In the genomic region with DNA sequence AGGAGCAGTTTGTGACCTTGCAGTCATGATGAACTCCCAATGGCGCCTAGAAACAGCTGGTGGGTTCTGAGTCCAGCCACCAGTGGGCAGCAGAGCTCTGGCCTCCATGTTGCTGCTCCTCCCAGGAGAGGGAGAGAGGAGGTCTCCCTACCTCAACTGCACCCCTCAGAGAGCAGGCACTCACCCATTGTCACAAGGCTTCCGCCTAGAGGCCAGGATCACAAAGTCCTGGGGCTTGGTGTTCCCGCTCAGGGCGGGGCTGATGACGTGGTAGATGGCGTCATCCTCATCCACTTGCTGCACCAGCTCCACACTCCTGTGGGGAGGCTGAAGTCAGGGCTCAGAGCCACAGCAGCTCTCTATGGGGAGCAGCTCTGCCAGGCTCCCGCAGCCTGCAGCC, we compare ENCODE assay signal across 8 mouse cellular contexts. TPM values are rescaled to one million over a fixed set of nuclear protein-coding genes. Genes with fewer than 3 reads are reported as not detected.
DNase-seq lines count a peak whose midpoint lies in the region; ATAC-seq and TF ChIP-seq lines count a peak whose summit lies in the region.

No protein-coding gene starts in this region.

- TF ChIP-seq POLR2A in olfactory bulb, adult 2 months (IDR thresholded peaks at IDR 0.05; ENCODE audit: insufficient read depth, low read depth, low read length), result no peak

- peak; percentile 84 for ATAC-seq in forebrain, embryonic 15.5 days (replicated peaks)
- peak; percentile 84 for ATAC-seq in liver, postnatal 0 days

- H3K4me2 ChIP-seq in forebrain, embryonic 15.5 days (replicated peaks), result peak overlapping the region; percentile 43
- H3K4me2 ChIP-seq in liver, postnatal 0 days (ENCODE audit: low read depth, low read length), result no peak overlapping the region

- H3K9me3 ChIP-seq in ES-E14 (ENCODE audit: control insufficient read depth, insufficient read depth, low read depth, low read length), result no peaks in the 10 kb centered on the region
- no peaks in the 10 kb centered on the region for H3K9me3 ChIP-seq in forebrain, embryonic 15.5 days
- no peaks in the 10 kb centered on the region for H3K9me3 ChIP-seq in liver, postnatal 0 days (ENCODE audit: low read length)

- peak; percentile 67 for TF ChIP-seq EP300 in liver, postnatal 0 days (IDR thresholded peaks at IDR 0.05; ENCODE audit: low read depth)

- H3K27ac ChIP-seq in ES-E14 (ENCODE audit: insufficient read depth, low read depth, low read length, poor library complexity, severe bottlenecking), result no peak overlapping the region
- 0 out of 2 replicates have a peak overlapping the region, but pooled peaks have one; percentile 8 for H3K27ac ChIP-seq in forebrain, embryonic 15.5 days (replicated peaks)
- H3K27ac ChIP-seq in liver, postnatal 0 days (ENCODE audit: low read depth), result no peak overlapping the region
- no peak overlapping the region for H3K27ac ChIP-seq in olfactory bulb, adult 2 months (ENCODE audit: insufficient read depth, low read depth, low read length)

- H3K4me1 ChIP-seq in ES-E14 (ENCODE audit: control insufficient read depth in 2 of 2, insufficient read depth in 2 of 2, low read length in 2 of 2, poor library complexity in 1 of 2), result peaks cover 0 to 2% of the 10 kb centered on the region in 2 experiments; a peak in 1 of 4 replicates
- peaks cover 13% of the 10 kb centered on the region for H3K4me1 ChIP-seq in forebrain, embryonic 15.5 days
- H3K4me1 ChIP-seq in liver, postnatal 0 days (ENCODE audit: insufficient read depth), result 0 out of 2 replicates have a peak, but pooled peaks cover 4% of the 10 kb centered on the region
- peaks cover 18% of the 10 kb centered on the region for H3K4me1 ChIP-seq in olfactory bulb, adult 2 months (ENCODE audit: control insufficient read depth, insufficient read depth, low read length)

- in situ Hi-C loops in ES-E14 (cut with MboI; ENCODE audit: low sequenced_read_pairs in 2 of 2, unreplicated experiment in 2 of 2), result no loop called here

- no peak overlapping the region for H3K9ac ChIP-seq in ES-E14 (ENCODE audit: insufficient read depth, low read depth, low read length, poor library complexity, severe bottlenecking)
- peak overlapping the region; percentile 40 for H3K9ac ChIP-seq in forebrain, embryonic 15.5 days (replicated peaks)
- no peak overlapping the region for H3K9ac ChIP-seq in liver, postnatal 0 days (replicated peaks)

- H3K4me3 ChIP-seq in ES-E14 (ENCODE audit: insufficient read depth in 1 of 2, low read depth in 1 of 2, low read length in 2 of 2, poor library complexity in 1 of 2, severe bottlenecking in 1 of 2), result no peak overlapping the region
- H3K4me3 ChIP-seq in forebrain, embryonic 15.5 days, result peak overlapping the region; percentile 27
- H3K4me3 ChIP-seq in liver, postnatal 0 days (ENCODE audit: low read depth, low read length), result no peak overlapping the region
- no peak overlapping the region for H3K4me3 ChIP-seq in olfactory bulb, adult 2 months (ENCODE audit: insufficient read depth, low read depth, low read length)

- H3K36me3 ChIP-seq in ES-E14 (ENCODE audit: control insufficient read depth, insufficient read depth, low read length, poor library complexity, severe bottlenecking), result no peaks in the 10 kb centered on the region
- H3K36me3 ChIP-seq in forebrain, embryonic 15.5 days, result no peaks in the 10 kb centered on the region
- no peaks in the 10 kb centered on the region for H3K36me3 ChIP-seq in liver, postnatal 0 days (replicated peaks; ENCODE audit: insufficient read depth, low read length)

- no peaks in the 10 kb centered on the region for H3K27me3 ChIP-seq in forebrain, embryonic 15.5 days
- no peaks in the 10 kb centered on the region for H3K27me3 ChIP-seq in liver, postnatal 0 days (ENCODE audit: insufficient read depth, low read length)

- intact Hi-C loops in heart, postnatal 14 days (cut with DNase I), result loop anchor here (2.0 kb wide), 1 partner anchor 415 kb away; no protein-coding TSS in a partner anchor

- DNase-seq in ES-E14 (ENCODE audit: low read depth, low spot score), result peak; percentile 56
- peak; percentile 54 for DNase-seq in cerebellum, adult 11 months
- DNase-seq in heart, postnatal 14 days, result peak; percentile 58 to 73
- DNase-seq in layer of hippocampus, adult 18-20 months (ENCODE audit: low spot score in 2 of 2), result peak; percentile 68 to 83
- DNase-seq in liver, postnatal 0 days, result peak; percentile 60
- peak; percentile 30 for DNase-seq in urinary bladder, adult 2 months (ENCODE audit: low spot score)

- peak; percentile 85 for TF ChIP-seq CTCF in liver, postnatal 0 days (IDR thresholded peaks at IDR 0.05; ENCODE audit: low read depth)
- peak; percentile 93 for TF ChIP-seq CTCF in olfactory bulb, adult 2 months (IDR thresholded peaks at IDR 0.05; ENCODE audit: insufficient read depth, low read depth, low read length)

- WGBS in forebrain, embryonic 15.5 days, result under 1% methylated on average over 7 of the region's 7 CpGs
- 26% methylated on average over 7 of the region's 7 CpGs for WGBS in liver, postnatal 0 days (ENCODE audit: insufficient replicate concordance)
- 4% methylated on average over 7 of the region's 7 CpGs for WGBS in olfactory bulb, adult 2 months

TF ChIP-seq in ES-E14, 5 proteins besides CTCF, POLR2A, EP300 and RAD21:
- no peak for TF ChIP-seq CHD2 (IDR thresholded peaks at IDR 0.05; ENCODE audit: low read depth, low read length)
- TF ChIP-seq ZC3H11A (IDR thresholded peaks at IDR 0.05; ENCODE audit: borderline replicate concordance, low read depth, low read length), result peak; percentile 74; the same call in 1 of the 2 replicates
- TF ChIP-seq MAFK (IDR thresholded peaks at IDR 0.05; ENCODE audit: insufficient read depth, low read depth, low read length), result no peak
- TF ChIP-seq ZNF384 (IDR thresholded peaks at IDR 0.05; ENCODE audit: low read depth, low read length), result no peak
- TF ChIP-seq HCFC1 (IDR thresholded peaks at IDR 0.05; ENCODE audit: borderline replicate concordance, insufficient read depth, low read length), result no peak

RNA-seq across cellular contexts. Expression of a gene that starts 16.0 kb away (rescaled TPM):
- total RNA-seq in ES-E14 (2012; rRNA removed), result 1.4 and 2.2 TPM in 2 replicates
- polyA plus RNA-seq in forebrain, embryonic 15.5 days (2015; fragmentation: Nextera tagmentation; extraction: Ambion mirVana), result not detected in 2 replicates
- total RNA-seq in heart, postnatal 14 days (2021), result under 1 TPM; 0.50 to 0.51 TPM
- total RNA-seq in layer of hippocampus, adult 18-20 months (2021), result not detected
- 0.07 TPM in 1 of 2 replicates, not detected in the other for polyA plus RNA-seq in liver, postnatal 0 days (2015; fragmentation: Nextera tagmentation; extraction: Ambion mirVana)
- polyA plus RNA-seq in olfactory bulb, adult 2 months (2012; ENCODE audit: insufficient read depth, insufficient read length, low replicate concordance, missing spikeins), result not detected in 2 replicates
- 0.61 and 0.81 TPM in 2 replicates for polyA plus RNA-seq in urinary bladder, adult 2 months (2012; rRNA removed)

RNA-seq across cellular contexts. Expression of a gene that starts 19.0 kb away (rescaled TPM):
- total RNA-seq in ES-E14 (2012; rRNA removed), result 0.45 and 0.63 TPM in 2 replicates
- polyA plus RNA-seq in forebrain, embryonic 15.5 days (2015; fragmentation: Nextera tagmentation; extraction: Ambion mirVana), result 0.20 and 0.87 TPM in 2 replicates
- under 1 TPM in 1 of 2 experiments, not detected in 1; 0.17 TPM for total RNA-seq in heart, postnatal 14 days (2021)
- total RNA-seq in layer of hippocampus, adult 18-20 months (2021), result 1 to 10 TPM; 4.1 to 5.0 TPM
- 0.07 and 0.08 TPM in 2 replicates for polyA plus RNA-seq in liver, postnatal 0 days (2015; fragmentation: Nextera tagmentation; extraction: Ambion mirVana)
- not detected in 2 replicates for polyA plus RNA-seq in olfactory bulb, adult 2 months (2012; ENCODE audit: insufficient read depth, insufficient read length, low replicate concordance, missing spikeins)
- 2.0 and 3.6 TPM in 2 replicates for polyA plus RNA-seq in urinary bladder, adult 2 months (2012; rRNA removed)

RNA-seq across cellular contexts. Expression of a gene that starts 55.1 kb away (rescaled TPM):
- 2.1 and 2.5 TPM in 2 replicates for total RNA-seq in ES-E14 (2012; rRNA removed)
- polyA plus RNA-seq in forebrain, embryonic 15.5 days (2015; fragmentation: Nextera tagmentation; extraction: Ambion mirVana), result 0.92 and 1.3 TPM in 2 replicates
- 10 to 100 TPM; 27.8 to 30.3 TPM for total RNA-seq in heart, postnatal 14 days (2021)
- 10 to 100 TPM; 46.7 to 52.6 TPM for total RNA-seq in layer of hippocampus, adult 18-20 months (2021)
- 0.72 and 2.1 TPM in 2 replicates for polyA plus RNA-seq in liver, postnatal 0 days (2015; fragmentation: Nextera tagmentation; extraction: Ambion mirVana)
- not detected in 2 replicates for polyA plus RNA-seq in olfactory bulb, adult 2 months (2012; ENCODE audit: insufficient read depth, insufficient read length, low replicate concordance, missing spikeins)
- 7.2 and 11.2 TPM in 2 replicates for polyA plus RNA-seq in urinary bladder, adult 2 months (2012; rRNA removed)
